Comparison of ENCODE assay signal across 22 mouse cellular contexts in genomic region chr8:10640176-10640810, GRCm38 (mm10).
DNase-seq lines count a peak whose midpoint lies in the region; ATAC-seq and TF ChIP-seq lines count a peak whose summit lies in the region.
"Had no signal": no experiment of that assay in that cellular context is flagged by ENCODE, and none has a peak within 500 bp of the region (broad histone marks: within the 10 kb centered on the region; RNA-seq: fewer than 3 reads in every experiment).

No protein-coding gene starts in this region.

- no peak overlapping the region for H3K27ac ChIP-seq in cerebellum, adult 2 months (ENCODE audit: insufficient read depth, low read length)
- peak overlapping the region; percentile 2 to 39; a peak in 3 of 4 replicates for H3K27ac ChIP-seq in heart, embryonic 14.5 days (replicated peaks in 1 of 2; ENCODE audit: control insufficient read depth in 1 of 2, insufficient read depth in 1 of 2, low read depth in 2 of 2, low read length in 2 of 2)
- H3K27ac ChIP-seq in heart, adult 2 months = no peak overlapping the region
- peak overlapping the region; percentile 51; the same call in 1 of the 2 replicates for H3K27ac ChIP-seq in liver, embryonic 13.5 days
- H3K27ac ChIP-seq: hindbrain, embryonic 12.5 days; layer of hippocampus, adult 2 months; limb, embryonic 15.5 days; neural tube, embryonic 13.5 days had no signal

- H3K27me3 ChIP-seq in cerebellum, adult 2 months (ENCODE audit: control insufficient read depth, insufficient read depth, low read length) = no peaks in the 10 kb centered on the region
- no peaks in the 10 kb centered on the region for H3K27me3 ChIP-seq in heart, embryonic 14.5 days (ENCODE audit: control insufficient read depth, insufficient read depth, low read length)
- H3K27me3 ChIP-seq in heart, adult 2 months (ENCODE audit: control insufficient read depth, insufficient read depth, low read length) = no peaks in the 10 kb centered on the region
- H3K27me3 ChIP-seq in liver, embryonic 13.5 days = no peaks in the 10 kb centered on the region
- H3K27me3 ChIP-seq: hindbrain, embryonic 12.5 days; limb, embryonic 15.5 days; neural tube, embryonic 13.5 days had no signal

- ATAC-seq in heart, embryonic 14.5 days (ENCODE audit: insufficient number of reproducible peaks, insufficient read depth, low FRiP score, low read depth) = peak; percentile 73
- ATAC-seq in liver, embryonic 13.5 days (ENCODE audit: low read depth) = peak; percentile 44
- ATAC-seq: CD4-positive, CD25-positive, alpha-beta regulatory T cell, adult 4 months; forebrain, embryonic 14.5 days; lung, postnatal 0 days had no signal

- no peak overlapping the region; the same call in 1 of the 2 replicates for H3K4me2 ChIP-seq in heart, embryonic 14.5 days (ENCODE audit: low read length)
- H3K4me2 ChIP-seq in liver, embryonic 13.5 days = peak overlapping the region; percentile 31; the same call in 1 of the 2 replicates
- H3K4me2 ChIP-seq: hindbrain, embryonic 12.5 days; limb, embryonic 15.5 days; neural tube, embryonic 13.5 days had no signal

- intact Hi-C loops in heart, adult 2 months (cut with DNase I) = loop anchor here (2.0 to 10.0 kb wide), 2 partner anchors 53 to 175 kb away; no protein-coding TSS in a partner anchor

- H3K4me3 ChIP-seq in cerebellum, adult 2 months (replicated peaks; ENCODE audit: insufficient read depth, low read depth, low read length) = no peak overlapping the region
- no peak overlapping the region for H3K4me3 ChIP-seq in heart, embryonic 14.5 days (ENCODE audit: control insufficient read depth in 1 of 2, insufficient read depth in 1 of 2, low read depth in 1 of 2, low read length in 2 of 2)
- no peak overlapping the region for H3K4me3 ChIP-seq in heart, adult 2 months
- H3K4me3 ChIP-seq in liver, embryonic 13.5 days (replicated peaks) = no peak overlapping the region
- H3K4me3 ChIP-seq: erythroblast, embryonic 14.5 days; hindbrain, embryonic 12.5 days; layer of hippocampus, adult 2 months; limb, embryonic 15.5 days; neural tube, embryonic 13.5 days had no signal

- no peaks in the 10 kb centered on the region for H3K4me1 ChIP-seq in cerebellum, adult 2 months (ENCODE audit: control insufficient read depth, insufficient read depth, low read length)
- peaks cover 31 to 59% of the 10 kb centered on the region in 2 experiments for H3K4me1 ChIP-seq in heart, embryonic 14.5 days (ENCODE audit: control insufficient read depth in 2 of 2, insufficient read depth in 2 of 2, low read length in 2 of 2)
- H3K4me1 ChIP-seq in heart, adult 2 months (ENCODE audit: control insufficient read depth, insufficient read depth, low read length) = peaks cover 6% of the 10 kb centered on the region
- H3K4me1 ChIP-seq in liver, embryonic 13.5 days (replicated peaks) = peaks cover 31% of the 10 kb centered on the region
- H3K4me1 ChIP-seq: limb, embryonic 15.5 days had no signal

- no peak for TF ChIP-seq EP300 in heart, adult 2 months (IDR thresholded peaks at IDR 0.05; ENCODE audit: insufficient read depth, low read depth, low read length)

- TF ChIP-seq CTCF in cerebellum, adult 2 months (IDR thresholded peaks at IDR 0.05; ENCODE audit: borderline replicate concordance, insufficient read depth, low read depth, low read length) = no peak
- TF ChIP-seq CTCF in heart, adult 2 months (IDR thresholded peaks at IDR 0.05) = no peak

- TF ChIP-seq POLR2A in cerebellum, adult 2 months (IDR thresholded peaks at IDR 0.05; ENCODE audit: borderline replicate concordance, insufficient read depth, low read length) = no peak
- TF ChIP-seq POLR2A in heart, adult 2 months (IDR thresholded peaks at IDR 0.05; ENCODE audit: insufficient read depth, low read depth, low read length) = no peak

- peak; percentile 42 to 46 for DNase-seq in cerebellum, postnatal 14 days
- no peak for DNase-seq in cerebellum, adult 2 months
- no peak for DNase-seq in heart, adult 2 months
- DNase-seq in liver, embryonic 13.5 days = no peak
- DNase-seq in right cerebral cortex, postnatal 25 days = no peak
- no peak for DNase-seq in spleen, postnatal 36 days (ENCODE audit: low spot score in 2 of 2)
- DNase-seq: adrenal gland, postnatal 25 days; cerebellum, adult 18-20 months; gastrocnemius, postnatal 25 days; kidney, adult 8-10 months; kidney, postnatal 14 days; midbrain, embryonic 14.5 days; thymus, postnatal 25 days had no signal

- H3K36me3 ChIP-seq in heart, embryonic 14.5 days (ENCODE audit: control insufficient read depth, insufficient read depth, low read length) = no peaks in the 10 kb centered on the region
- H3K36me3 ChIP-seq in heart, adult 2 months (ENCODE audit: control insufficient read depth, insufficient read depth, low read length) = no peaks in the 10 kb centered on the region; the same call in 1 of the 2 replicates
- H3K36me3 ChIP-seq in liver, embryonic 13.5 days = no peaks in the 10 kb centered on the region
- H3K36me3 ChIP-seq: hindbrain, embryonic 12.5 days; limb, embryonic 15.5 days; neural tube, embryonic 13.5 days had no signal

- 53% methylated on average over 9 of the region's 9 CpGs for WGBS in cerebellum, adult 2 months
- WGBS in heart, embryonic 14.5 days = 11% methylated on average over 9 of the region's 9 CpGs
- 36% methylated on average over 9 of the region's 9 CpGs for WGBS in heart, adult 2 months
- 47% methylated on average over 9 of the region's 9 CpGs for WGBS in liver, embryonic 13.5 days (ENCODE audit: insufficient replicate concordance)

- no peak overlapping the region for H3K9ac ChIP-seq in heart, embryonic 14.5 days (ENCODE audit: low read length)
- H3K9ac ChIP-seq in heart, adult 2 months (ENCODE audit: low read depth, low read length) = no peak overlapping the region
- no peak overlapping the region for H3K9ac ChIP-seq in liver, embryonic 13.5 days
- H3K9ac ChIP-seq: hindbrain, embryonic 12.5 days; limb, embryonic 15.5 days; neural tube, embryonic 13.5 days had no signal

- H3K9me3 ChIP-seq in heart, embryonic 14.5 days (ENCODE audit: control insufficient read depth, low read length) = no peaks in the 10 kb centered on the region
- no peaks in the 10 kb centered on the region for H3K9me3 ChIP-seq in liver, embryonic 13.5 days (replicated peaks)
- H3K9me3 ChIP-seq: hindbrain, embryonic 12.5 days; limb, embryonic 15.5 days; neural tube, embryonic 13.5 days had no signal

- no peaks in the 10 kb centered on the region for H3K79me2 ChIP-seq in heart, adult 2 months (replicated peaks; ENCODE audit: control insufficient read depth, insufficient read depth, low read length)

Comparison
In these comparisons a context has a peak if more than half of its experiments do, and no peak if none do; other contexts are left out.
1. DNase-seq: peak in cerebellum, postnatal 14 days (2 of 2); none in cerebellum, adult 2 months (0 of 2), heart, adult 2 months (0 of 2), liver, embryonic 13.5 days (single experiment), right cerebral cortex, postnatal 25 days (single experiment) and spleen, postnatal 36 days (0 of 2).
2. H3K27ac ChIP-seq: peak in heart, embryonic 14.5 days (2 of 2) and liver, embryonic 13.5 days (single experiment); none in cerebellum, adult 2 months (single experiment) and heart, adult 2 months (single experiment).